Mouse (Mus musculus) skeletal muscle tissue, postnatal 0 days (tissue): ENCODE data around the gene Gm20878. TPM values are rescaled to one million over a fixed set of nuclear protein-coding genes. Genes with fewer than 3 reads are reported as not detected.

ENCODE experiments used
- polyA plus RNA-seq: library from polyadenylated mRNA; unstranded; fragments of >200 nt; fragmentation: Nextera tagmentation; extraction: Ambion mirVana; gene quantifications from 2 replicates; pipeline ENCODE4 v1.2.1, GENCODE M21; 2015

Gm20878 gene
- 1.9 and 2.1 TPM in 2 replicates for polyA plus RNA-seq

GRCm38 (mm10) chr4:41941272-41941671 lies at the start of gene Gm20878:
TSS of gene Gm20878 (plus strand) at chr4:41941572.

DNA sequence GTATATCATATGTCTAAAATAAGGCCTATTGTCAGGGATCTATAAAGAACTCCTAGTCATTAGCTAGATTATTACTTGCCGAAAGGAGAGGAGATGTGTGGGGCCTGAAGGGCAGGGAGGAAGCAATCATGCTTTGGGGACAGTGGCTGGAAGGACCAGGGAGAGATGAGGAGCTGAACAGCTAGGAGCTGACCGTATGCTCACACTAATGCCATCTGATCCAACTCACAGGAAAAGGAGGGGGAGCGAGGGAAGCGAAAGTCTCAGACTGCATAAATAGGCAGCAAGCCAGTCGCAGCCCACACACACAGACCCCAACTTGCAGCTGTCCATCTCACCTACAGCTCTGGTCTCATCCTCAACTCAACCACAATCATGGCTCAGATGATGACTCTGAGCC lies 38.1 kb upstream of the Gm20878 start, which contains the start of gene Gm21541:
Gene Gm21541 (plus strand): TSS at position 301 of the 400 bp plus-strand sequence.

DNA sequence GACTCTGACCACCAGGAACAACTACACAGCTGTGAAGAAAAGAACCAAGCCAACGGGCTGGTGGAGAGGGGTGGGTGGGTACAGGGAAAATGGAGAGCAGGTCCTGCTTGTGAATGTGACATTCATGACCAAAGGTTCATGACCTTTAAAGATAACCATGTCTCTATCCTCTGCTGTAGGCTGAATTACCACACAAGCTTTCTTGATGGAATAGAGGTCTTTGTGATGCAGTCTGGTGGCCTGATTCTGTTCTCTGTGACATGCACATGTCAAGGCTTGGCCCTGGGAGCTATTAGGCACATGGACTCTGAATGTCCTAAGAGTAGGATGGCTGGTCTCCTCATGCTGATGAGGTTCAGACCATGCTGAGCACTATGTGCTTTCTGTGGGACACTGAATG lies 24.4 kb downstream of the Gm20878 start, which contains the start of gene Fam205a4:
Gene Fam205a4 (plus strand): TSS at position 301 of the 400 bp plus-strand sequence.

Other genes with a start within 250 kb of the Gm20878 start
- 5.4 and 5.6 TPM in 2 replicates for gene Cntfr, start 244.5 kb upstream of the Gm20878 start, polyA plus RNA-seq
- gene Il11ra1, start 241.6 kb upstream of the Gm20878 start, polyA plus RNA-seq, result 143 and 149 TPM in 2 replicates
- 49.8 and 50.6 TPM in 2 replicates for gene Rpp25l, start 228.0 kb upstream of the Gm20878 start, polyA plus RNA-seq
- gene Dctn3, start 218.4 kb upstream of the Gm20878 start, polyA plus RNA-seq, result 93.2 and 97.2 TPM in 2 replicates
- gene Arid3c, start 210.4 kb upstream of the Gm20878 start, polyA plus RNA-seq, result not detected in 2 replicates
- 40.2 and 41.9 TPM in 2 replicates for gene Galt, start 186.3 kb upstream of the Gm20878 start, polyA plus RNA-seq
- gene Sigmar1, start 185.4 kb upstream of the Gm20878 start, polyA plus RNA-seq, result 26.1 and 37.6 TPM in 2 replicates
- gene Ccl27a, start 167.3 kb upstream of the Gm20878 start, polyA plus RNA-seq, result 39.9 and 40.7 TPM in 2 replicates
- 2.8 TPM in 1 of 2 replicates, not detected in the other for gene Gm21541, start 38.0 kb upstream of the Gm20878 start, polyA plus RNA-seq
- gene Fam205a4, start 24.5 kb downstream of the Gm20878 start, polyA plus RNA-seq, result 0.13 and 0.19 TPM in 2 replicates
- not detected in 2 replicates for gene Gm21093, start 93.2 kb downstream of the Gm20878 start, polyA plus RNA-seq
- not detected in 2 replicates for gene Gm3893, start 149.6 kb downstream of the Gm20878 start, polyA plus RNA-seq
- 2.0 TPM in 1 of 2 replicates, not detected in the other for gene Gm13304, start 173.2 kb downstream of the Gm20878 start, polyA plus RNA-seq
- gene Gm13306, start 211.9 kb downstream of the Gm20878 start, polyA plus RNA-seq, result not detected in 2 replicates
- gene Gm13305, start 227.0 kb downstream of the Gm20878 start, polyA plus RNA-seq, result 0.38 TPM in 1 of 2 replicates, not detected in the other